Mouse (Mus musculus): ENCODE results near the gene Fras1.

- TF ChIP-seq CTCF (IDR thresholded peaks at IDR 0.05; ENCODE audit: low read depth, low read length) (no peak), POLR2A (IDR thresholded peaks at IDR 0.05; ENCODE audit: extremely low read depth, insufficient read depth, low read length) (no peak)
Measured at GRCm38 (mm10) chr5:96688885-96689284, 315.1 kb downstream of the Fras1 start.
